Mouse (Mus musculus) limb, embryonic 14.5 days (tissue): ENCODE results near the gene Gm21976. TPM values are rescaled to one million over a fixed set of nuclear protein-coding genes. Genes with fewer than 3 reads are reported as not detected.

Source experiments
- ATAC-seq: fragments of 200-750 bp; cut with Nextera tagmentation; 2 replicates; pipeline ENCODE4 v1.8.0; 2017; ENCODE audit warnings: low read depth, moderate number of reproducible peaks, moderate TSS enrichment; ENCODE audit not compliant: low FRiP score
- DNase-seq: peaks from one replicate; pipeline ENCODE4 v3.0.0-alpha.2; 2015; ENCODE audit warnings: low spot score
- H3K27ac ChIP-seq: fragments of 300-500 bp; sonication (generic); replicated peaks from 2 replicates; pipeline ENCODE4 v1.5.1; 2014; ENCODE audit warnings: low read depth, mild to moderate bottlenecking, low read length, moderate library complexity, mixed read lengths
- H3K27me3 ChIP-seq: fragments of 300-500 bp; sonication (generic); 2 replicates; pipeline ENCODE4 v1.6.1; 2014; ENCODE audit warnings: low read length, mixed read lengths; ENCODE audit not compliant: control insufficient read depth, insufficient read depth
- H3K36me3 ChIP-seq: fragments of 300-500 bp; sonication (generic); 2 replicates; pipeline ENCODE4 v1.6.1; 2014; ENCODE audit warnings: mild to moderate bottlenecking, low read length, moderate library complexity, mixed read lengths; ENCODE audit not compliant: control insufficient read depth, insufficient read depth
- H3K4me1 ChIP-seq: fragments of 300-500 bp; sonication (generic); 2 replicates; pipeline ENCODE4 v1.6.1; 2014; ENCODE audit warnings: antibody characterized with exemption, low read length, mixed read lengths; ENCODE audit not compliant: control insufficient read depth, insufficient read depth
- H3K4me2 ChIP-seq: fragments of 300-500 bp; sonication (generic); replicated peaks from 2 replicates; pipeline ENCODE4 v1.6.1; 2014; ENCODE audit warnings: low read depth, mild to moderate bottlenecking, low read length, moderate library complexity; ENCODE audit not compliant: severe bottlenecking
- H3K4me3 ChIP-seq: fragments of 300-500 bp; sonication (generic); replicated peaks from 2 replicates; pipeline ENCODE4 v1.5.1; 2014; ENCODE audit warnings: low read length
- H3K9ac ChIP-seq: fragments of 300-500 bp; sonication (generic); 2 replicates; pipeline ENCODE4 v1.6.1; 2014; ENCODE audit warnings: mild to moderate bottlenecking, low read depth, low read length, moderate library complexity; ENCODE audit not compliant: severe bottlenecking
- H3K9me3 ChIP-seq: fragments of 300-500 bp; sonication (generic); 2 replicates; pipeline ENCODE4 v1.6.1; 2016; ENCODE audit warnings: low read length; ENCODE audit not compliant: control insufficient read depth
- POLR2A ChIP-seq: fragments of 200-500 bp; IDR thresholded peaks from 2 replicates; pipeline ENCODE4 v1.8.0; 2012; ENCODE audit warnings: inconsistent platforms, mild to moderate bottlenecking, moderate library complexity, borderline replicate concordance; ENCODE audit not compliant: insufficient read depth, insufficient read length; ENCODE audit errors: extremely low read depth
- WGBS: fragments of 180-500 bp; shearing (Covaris S2); extraction: QIAGEN DNeasy Blood & Tissue Kit; methylation state at CpG from one replicate; pipeline ENCODE4 v1.1.7; 2014; 5-methylcytosine and 5-hydroxymethylcytosine counted together
- polyA plus RNA-seq, 2 experiments: library from polyadenylated mRNA; depleted of rRNA in 1 of 2; stranded (reverse) in 1 of 2; unstranded in 1 of 2; fragments of >200 nt; fragmentation: Nextera tagmentation in 1 of 2; extraction: Ambion mirVana in 1 of 2; gene quantifications; 2 replicates each; pipeline versions ENCODE4 v1.2.1 to v1.2.3; 2012 to 2014

The Gm21976 gene
- polyA plus RNA-seq, 2 experiments, result not detected

DNA sequence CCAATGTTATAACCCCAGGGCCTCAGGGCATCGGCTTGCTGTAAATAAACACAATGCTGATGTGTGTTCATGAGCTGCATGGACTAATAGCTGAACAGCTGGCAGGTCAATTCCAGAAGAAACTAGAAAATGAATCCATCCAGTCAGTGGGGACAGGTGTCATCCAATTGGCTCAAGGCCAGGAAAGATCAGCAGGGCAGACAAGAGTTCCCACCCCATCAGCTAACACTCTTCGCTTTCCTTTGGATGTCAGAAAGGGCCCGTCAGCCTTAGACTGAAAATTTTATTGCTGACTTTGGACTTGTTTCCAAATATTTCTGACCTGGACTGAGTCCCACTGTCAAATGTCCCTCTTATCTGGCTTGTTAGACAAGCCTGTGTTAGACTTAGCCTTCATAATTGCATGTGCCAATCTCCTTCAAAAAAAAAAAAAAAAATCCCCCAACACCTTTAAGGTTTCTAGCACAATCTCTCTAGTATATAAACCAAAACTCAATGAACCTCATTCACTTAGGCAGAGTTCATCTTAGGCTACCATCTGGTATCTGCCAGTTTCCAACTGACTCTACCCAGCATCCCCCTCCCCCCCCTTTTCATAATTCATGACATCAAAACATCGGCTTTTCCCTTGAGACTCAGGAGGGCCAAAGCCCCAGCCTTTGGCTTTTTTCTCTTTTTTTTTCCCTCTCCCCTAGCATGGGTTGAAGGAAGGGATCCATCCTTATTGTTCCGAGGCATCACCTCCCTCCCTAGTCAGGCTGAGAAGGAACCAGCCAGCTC lies 34.9 kb upstream of the Gm21976 start:
- ATAC-seq, result no peak
- DNase-seq, result no peak
- Histone ChIP-seq H3K9ac (no peak overlapping the region), H3K9me3 (no peaks in the 10 kb centered on the region), H3K27ac (no peak overlapping the region), H3K27me3 (no peaks in the 10 kb centered on the region), H3K36me3 (peaks cover 25% of the 10 kb centered on the region), H3K4me1 (no peaks in the 10 kb centered on the region), H3K4me3 (no peak overlapping the region), H3K4me2 (no peak overlapping the region)
- WGBS, result 66% methylated on average over 5 of the region's 5 CpGs
- no peak for TF ChIP-seq POLR2A

DNA sequence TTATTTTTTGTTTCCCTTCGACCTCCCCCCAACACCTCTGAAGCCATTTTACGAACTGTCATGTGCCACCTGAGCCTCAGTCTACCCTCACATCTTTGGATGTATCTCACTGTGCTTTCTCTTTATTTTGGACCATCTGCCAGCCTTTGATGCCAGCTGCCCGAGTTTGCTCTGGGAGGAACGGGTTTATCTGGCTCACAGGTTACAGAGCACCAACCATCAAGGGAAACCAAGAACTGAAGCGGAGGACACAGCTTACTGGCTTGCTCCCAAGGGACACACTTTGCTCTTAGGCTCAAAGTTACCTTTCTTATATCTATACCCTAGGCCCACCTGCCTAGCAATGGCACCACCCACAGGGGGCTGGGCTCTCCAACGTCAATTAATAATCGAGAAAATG lies 34.3 kb upstream of the Gm21976 start:
- H3K4me2 ChIP-seq, result no peak overlapping the region
- H3K4me3 ChIP-seq, result no peak overlapping the region
- no peaks in the 10 kb centered on the region for H3K9me3 ChIP-seq
- DNase-seq (no peak), ATAC-seq (no peak)
- H3K9ac ChIP-seq, result no peak overlapping the region
- H3K36me3 ChIP-seq, result peaks cover 31% of the 10 kb centered on the region
- TF ChIP-seq POLR2A, result no peak
- H3K27me3 ChIP-seq, result no peaks in the 10 kb centered on the region
- 69% methylated on average over 7 of the region's 7 CpGs for WGBS
- H3K27ac ChIP-seq, result no peak overlapping the region
- no peaks in the 10 kb centered on the region for H3K4me1 ChIP-seq

DNA sequence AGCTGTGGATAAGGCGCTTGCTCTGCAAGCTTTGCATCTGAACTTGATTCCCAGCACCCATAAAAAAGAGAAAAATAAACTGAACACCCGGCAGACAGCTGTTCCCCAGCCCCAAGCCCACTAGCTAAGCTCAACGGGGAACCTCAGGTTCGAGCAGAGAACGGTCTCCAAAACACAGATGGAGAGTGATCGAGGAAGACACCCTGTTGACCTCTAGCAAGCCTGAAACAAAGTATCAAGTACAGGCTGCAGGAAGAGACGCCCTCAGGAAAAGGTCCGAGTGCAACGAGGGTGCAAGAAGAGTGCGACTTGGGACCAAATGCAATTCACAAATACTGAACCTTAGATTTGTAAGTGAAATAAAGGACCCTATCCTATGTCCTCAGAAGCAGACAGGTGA lies 30.1 kb upstream of the Gm21976 start:
- H3K4me1 ChIP-seq, result no peaks in the 10 kb centered on the region
- no peak for DNase-seq
- H3K36me3 ChIP-seq, result peaks cover 68% of the 10 kb centered on the region
- H3K9me3 ChIP-seq, result no peaks in the 10 kb centered on the region
- H3K4me2 ChIP-seq, result no peak overlapping the region
- ATAC-seq, result no peak
- no peaks in the 10 kb centered on the region for H3K27me3 ChIP-seq
- no peak overlapping the region for H3K9ac ChIP-seq
- H3K4me3 ChIP-seq, result no peak overlapping the region
- WGBS, result 72% methylated on average over 10 of the region's 10 CpGs
- H3K27ac ChIP-seq, result no peak overlapping the region
- TF ChIP-seq POLR2A, result no peak

DNA sequence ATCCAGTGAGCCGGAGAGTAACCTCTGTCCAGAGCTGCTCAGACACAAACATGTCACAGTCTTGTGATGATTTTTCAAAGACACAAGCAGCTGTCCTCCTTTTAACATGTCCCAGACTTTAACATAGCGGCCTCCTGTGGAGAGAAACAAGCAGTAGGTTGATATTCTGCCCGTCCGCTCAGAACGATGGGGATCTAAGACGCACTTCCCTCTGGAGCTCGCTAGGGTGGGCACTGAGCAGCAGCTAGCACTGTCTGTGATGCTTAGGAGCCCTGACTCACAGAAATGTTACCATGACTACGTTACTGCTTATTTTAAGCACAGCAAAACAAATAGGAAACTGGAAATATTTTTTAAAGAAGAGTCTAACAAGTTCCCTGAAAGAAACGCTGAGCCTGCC lies 24.8 kb upstream of the Gm21976 start:
- no peak for DNase-seq
- no peak overlapping the region for H3K27ac ChIP-seq
- no peak overlapping the region for H3K9ac ChIP-seq
- H3K4me1 ChIP-seq, result no peaks in the 10 kb centered on the region
- no peak overlapping the region for H3K4me3 ChIP-seq
- no peaks in the 10 kb centered on the region for H3K27me3 ChIP-seq
- WGBS, result 82% methylated on average over 9 of the region's 9 CpGs
- no peaks in the 10 kb centered on the region for H3K9me3 ChIP-seq
- no peak for ATAC-seq
- TF ChIP-seq POLR2A, result no peak
- H3K36me3 ChIP-seq, result peaks cover 86% of the 10 kb centered on the region
- H3K4me2 ChIP-seq, result no peak overlapping the region

DNA sequence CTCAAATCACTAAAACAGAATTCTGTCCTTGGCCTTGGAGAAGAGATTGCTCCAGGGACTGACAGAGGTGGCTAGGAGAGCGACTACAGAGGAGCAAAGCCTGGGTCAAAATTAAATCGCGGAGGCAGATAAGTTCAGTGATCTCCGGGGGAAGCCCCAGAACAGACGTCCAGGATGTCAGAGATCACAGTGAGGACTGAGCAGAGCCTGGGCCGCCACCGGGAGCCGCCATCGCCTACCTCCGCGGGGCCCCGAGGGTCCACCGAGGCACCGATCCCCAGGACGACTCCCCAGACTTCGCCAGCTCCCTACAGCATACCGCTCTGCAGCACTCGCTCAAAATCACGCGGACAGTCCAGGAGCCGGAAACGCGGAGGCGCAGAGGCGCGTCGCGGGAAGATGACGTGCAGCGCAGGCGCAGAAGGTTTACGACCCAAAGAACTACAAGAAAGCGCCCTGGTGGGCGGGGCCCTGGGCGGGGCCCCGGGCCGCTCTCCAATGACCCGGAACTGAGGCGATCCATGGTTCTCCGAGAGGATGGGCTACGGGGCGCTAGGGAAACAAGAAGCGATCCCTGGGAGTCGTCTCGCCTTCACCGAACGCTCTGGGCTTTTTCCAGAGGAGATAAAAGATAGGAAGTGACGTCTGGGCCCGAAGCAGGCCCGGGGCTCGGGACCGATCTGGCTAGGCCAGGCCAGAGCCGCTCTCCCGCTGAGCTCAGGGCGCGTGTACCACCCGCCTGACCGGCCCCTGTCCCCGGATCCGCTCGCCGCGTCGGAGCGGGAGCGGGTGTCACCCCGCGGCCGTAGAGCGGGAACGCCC lies 16.8 kb upstream of the Gm21976 start, which contains the start of the genes Utp15 and Ankra2:
Gene Utp15, minus strand, starts transcription at position 406 of the 822 bp plus-strand sequence.
Gene Ankra2, plus strand, starts transcription at position 439 of the 822 bp plus-strand sequence.
- WGBS, result under 1% methylated on average over 68 of the region's 71 CpGs
- TF ChIP-seq POLR2A, result peak; percentile 43; the same call in 1 of the 2 replicates

More for the DNA sequence above, 16.8 kb upstream of the Gm21976 start, which contains the start of the genes Utp15 and Ankra2:
- Histone ChIP-seq H3K27ac (peak within 1 kb of the TSS; percentile 76), H3K9me3 (no peaks in the 10 kb centered on the region), H3K4me2 (peak within 1 kb of the TSS; percentile 79), H3K9ac (peak within 1 kb of the TSS; percentile 74), H3K4me1 (peaks cover 15% of the 10 kb centered on the region), H3K27me3 (no peaks in the 10 kb centered on the region), H3K4me3 (peak within 1 kb of the TSS; percentile 64), H3K36me3 (peaks cover 23% of the 10 kb centered on the region)
- ATAC-seq, result peak; percentile 99
- DNase-seq, result peak; percentile 98
